Mouse (Mus musculus) left cerebral cortex, postnatal 25 days (tissue): ENCODE data around the gene Kcng3. TPM values are rescaled to one million over a fixed set of nuclear protein-coding genes. Genes with fewer than 3 reads are reported as not detected.

Experiments used
- DNase-seq, 2 experiments: peaks; one replicate each; pipeline ENCODE4 v3.0.0; 2022; ENCODE audit warnings: low spot score in 2 of 2, mixed read lengths in 1 of 2
- intact Hi-C: fragments of 180-260 bp; cut with DNase I; formaldehyde crosslinking; loops from one replicate; pipeline ENCODE4 v1.15.1; 2025
- total RNA-seq, 2 experiments: library from RNA; stranded (reverse); gene quantifications; 2 replicates each; pipeline ENCODE4 v1.2.3; 2021

The Kcng3 gene
- total RNA-seq = 10 to 100 TPM in 1 of 2 experiments, 1 to 10 TPM in 1; 9.9 to 10.6 TPM

- intact Hi-C loops = loop anchor here (1.0 to 10.0 kb wide), 8 partner anchors 45 to 607 kb away; no protein-coding TSS in a partner anchor
- DNase-seq = peak; percentile 46 to 60
Measured at GRCm38 (mm10) chr17:83631783-83632652, at the start of gene Kcng3. TSS of gene Kcng3 (minus strand) at chr17:83631895.

GRCm38 (mm10) chr17:83677370-83677769 lies 45.7 kb upstream of the Kcng3 start:
- no peak for DNase-seq
- intact Hi-C loops = no loop called here

GRCm38 (mm10) chr17:83672685-83673084 lies 41.0 kb upstream of the Kcng3 start:
- intact Hi-C loops = no loop called here
- no peak for DNase-seq

- no peak for DNase-seq
- intact Hi-C loops = no loop called here
Measured at GRCm38 (mm10) chr17:83667934-83668690, 36.4 kb upstream of the Kcng3 start.

GRCm38 (mm10) chr17:83666597-83667287 lies 35.0 kb upstream of the Kcng3 start:
- intact Hi-C loops = no loop called here
- no peak for DNase-seq

GRCm38 (mm10) chr17:83664761-83665160 lies 33.1 kb upstream of the Kcng3 start:
- DNase-seq = no peak
- intact Hi-C loops = no loop called here

- intact Hi-C loops = no loop called here
Measured at GRCm38 (mm10) chr17:83658943-83659342, 27.2 kb upstream of the Kcng3 start.

GRCm38 (mm10) chr17:83657375-83657774 lies 25.7 kb upstream of the Kcng3 start:
- intact Hi-C loops = no loop called here
- no peak for DNase-seq

More at GRCm38 (mm10) chr17:83658943-83659342, 27.2 kb upstream of the Kcng3 start:
- DNase-seq = no peak

- intact Hi-C loops = no loop called here
- DNase-seq = no peak
Measured at GRCm38 (mm10) chr17:83655732-83656131, 24.0 kb upstream of the Kcng3 start.

- intact Hi-C loops = loop anchor here (5.0 kb wide), 1 partner anchor 38 kb away; no protein-coding TSS in a partner anchor
- DNase-seq = no peak
Measured at GRCm38 (mm10) chr17:83654651-83655136, 23.0 kb upstream of the Kcng3 start.

- DNase-seq = no peak
- intact Hi-C loops = loop anchor here (5.0 kb wide), 1 partner anchor 39 kb away; no protein-coding TSS in a partner anchor
Measured at GRCm38 (mm10) chr17:83653635-83654034, 21.9 kb upstream of the Kcng3 start.

- intact Hi-C loops = loop anchor here (5.0 kb wide), 1 partner anchor 41 kb away; no protein-coding TSS in a partner anchor
Measured at GRCm38 (mm10) chr17:83650932-83651682, 19.4 kb upstream of the Kcng3 start.

GRCm38 (mm10) chr17:83649986-83650385 lies 18.3 kb upstream of the Kcng3 start:
- no peak for DNase-seq
- intact Hi-C loops = loop anchor here (5.0 kb wide), 2 partner anchors 42 to 202 kb away; no protein-coding TSS in a partner anchor

More at GRCm38 (mm10) chr17:83650932-83651682, 19.4 kb upstream of the Kcng3 start:
- DNase-seq = no peak

- DNase-seq = no peak
- intact Hi-C loops = loop anchor here (5.0 kb wide), 1 partner anchor 205 kb away; no protein-coding TSS in a partner anchor
Measured at GRCm38 (mm10) chr17:83647413-83647812, 15.7 kb upstream of the Kcng3 start.

- intact Hi-C loops = loop anchor here (5.0 kb wide), 1 partner anchor 206 kb away; no protein-coding TSS in a partner anchor
- DNase-seq = no peak
Measured at GRCm38 (mm10) chr17:83646425-83647163, 14.9 kb upstream of the Kcng3 start.

GRCm38 (mm10) chr17:83645226-83645808 lies 13.6 kb upstream of the Kcng3 start:
- intact Hi-C loops = loop anchor here (5.0 kb wide), 1 partner anchor 207 kb away; no protein-coding TSS in a partner anchor
- no peak for DNase-seq

- DNase-seq = no peak
- intact Hi-C loops = loop anchor here (10.0 kb wide), 1 partner anchor 613 kb away; no protein-coding TSS in a partner anchor
Measured at GRCm38 (mm10) chr17:83637393-83637792, 5.7 kb upstream of the Kcng3 start.
